Mouse (Mus musculus) ES-Bruce4 (cell line): ENCODE measurements at regions not wholly inside any gene's neighbourhood (a gene's known extent, or its start where the extent isn't known, plus 50 kb on each side); places are given as distances from the start of the nearest gene placed in this dataset.

ENCODE experiments used
- CTCF ChIP-seq: IDR thresholded peaks from one replicate; pipeline ENCODE4 v1.8.1; 2011; ENCODE audit warnings: low read depth, low read length
- EP300 ChIP-seq: IDR thresholded peaks from 2 replicates; pipeline ENCODE4 v1.6.1; 2011; ENCODE audit warnings: low read depth, low read length; ENCODE audit not compliant: insufficient read depth
- POLR2A ChIP-seq: IDR thresholded peaks from one replicate; pipeline ENCODE4 v1.8.1; 2011; ENCODE audit warnings: low read length; ENCODE audit not compliant: insufficient read depth

DNA sequence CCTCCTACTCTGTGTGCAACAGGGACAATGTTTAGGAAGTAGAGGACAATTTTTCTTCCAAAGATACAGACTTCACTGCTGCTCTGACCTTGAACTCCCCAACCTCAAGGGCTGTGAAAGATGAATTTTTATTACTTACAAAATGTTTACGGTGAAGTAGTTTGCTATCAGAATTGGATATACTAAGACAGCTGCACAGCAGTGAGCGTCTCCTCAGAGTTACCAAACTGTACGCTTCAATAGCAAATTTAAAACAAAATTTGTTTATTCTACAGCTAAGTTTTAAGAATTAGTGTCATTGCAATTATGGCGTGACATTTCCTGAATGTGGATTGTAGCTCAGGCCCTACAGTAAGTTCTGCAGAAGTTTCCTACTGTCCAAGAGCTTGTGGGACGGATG, 270.3 kb upstream of the Nr4a3 start:
- TF ChIP-seq POLR2A, result no peak
- TF ChIP-seq CTCF, result no peak
- TF ChIP-seq EP300, result no peak
